Mouse (Mus musculus) T-cell, adult 2 months (primary cell): ENCODE measurements around the gene Cdk1.
A peak's percentile ranks its signal among the peaks of the same experiment; 100 is the strongest.

ENCODE experiments used
- DNase-seq: peaks from one replicate; pipeline ENCODE4 v3.0.0; 2022; ENCODE audit warnings: low spot score

Gene Cdk1

DNA sequence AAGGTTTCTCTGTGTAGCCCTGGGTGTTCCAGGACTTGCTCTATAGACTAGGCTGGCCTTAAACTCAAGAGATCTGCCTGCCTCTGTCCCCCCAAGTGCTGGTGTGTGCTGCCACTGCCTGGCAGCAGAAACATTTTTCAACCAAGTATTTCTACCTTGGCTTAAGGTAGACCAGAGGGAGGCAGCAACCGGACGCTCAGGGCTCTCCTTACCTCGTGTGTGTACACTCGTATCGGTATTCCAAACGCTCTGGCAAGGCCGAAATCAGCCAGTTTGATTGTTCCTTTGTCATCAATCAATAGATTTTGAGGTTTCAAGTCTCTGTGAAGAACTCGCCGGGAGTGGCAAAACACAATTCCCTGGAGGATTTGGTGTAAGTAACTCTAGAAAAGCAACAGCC, 10.4 kb downstream of the Cdk1 start:
- no peak for DNase-seq

GRCm38 (mm10) chr10:69341570-69342227, 11.0 kb downstream of the Cdk1 start:
- DNase-seq: no peak

DNA sequence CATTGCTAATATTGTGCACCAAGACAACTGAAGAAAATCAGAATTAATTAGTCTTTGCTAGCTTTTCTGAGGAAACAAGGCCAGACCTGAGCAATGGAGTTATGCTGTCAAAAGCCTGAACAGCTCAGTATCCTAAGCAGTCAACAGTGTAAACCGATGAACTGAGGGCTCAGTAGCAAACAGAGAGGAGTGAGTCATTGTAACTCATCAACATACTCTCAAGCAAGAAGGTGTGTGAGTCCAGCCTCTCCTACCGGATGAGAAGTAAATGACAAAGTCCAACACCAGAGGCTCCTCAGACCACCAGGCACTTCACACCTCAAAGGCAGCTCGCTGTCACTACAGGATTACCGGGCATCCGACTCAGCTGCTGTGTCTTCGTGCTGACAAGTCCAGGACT, 12.7 kb downstream of the Cdk1 start:
- no peak for DNase-seq

DNA sequence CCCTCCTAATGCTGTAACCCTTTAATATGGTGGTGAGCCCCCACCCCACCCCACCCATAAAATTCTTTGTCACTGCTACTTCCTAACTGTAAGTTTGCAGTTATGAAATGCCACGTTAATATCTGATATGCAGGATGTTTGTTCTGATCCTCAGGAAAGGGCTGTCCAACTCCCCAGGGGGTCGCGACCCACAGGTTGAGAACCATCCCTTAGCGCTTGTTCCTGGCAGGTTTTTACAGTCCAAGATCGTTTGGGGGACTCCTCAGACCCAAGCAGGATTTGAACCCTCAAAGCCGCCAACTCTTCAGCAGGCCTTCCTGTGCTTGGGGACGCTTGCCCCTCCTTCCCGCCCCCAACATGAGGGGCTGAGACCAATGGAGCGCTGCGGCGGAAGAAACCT, 16.5 kb downstream of the Cdk1 start:
- no peak for DNase-seq

DNA sequence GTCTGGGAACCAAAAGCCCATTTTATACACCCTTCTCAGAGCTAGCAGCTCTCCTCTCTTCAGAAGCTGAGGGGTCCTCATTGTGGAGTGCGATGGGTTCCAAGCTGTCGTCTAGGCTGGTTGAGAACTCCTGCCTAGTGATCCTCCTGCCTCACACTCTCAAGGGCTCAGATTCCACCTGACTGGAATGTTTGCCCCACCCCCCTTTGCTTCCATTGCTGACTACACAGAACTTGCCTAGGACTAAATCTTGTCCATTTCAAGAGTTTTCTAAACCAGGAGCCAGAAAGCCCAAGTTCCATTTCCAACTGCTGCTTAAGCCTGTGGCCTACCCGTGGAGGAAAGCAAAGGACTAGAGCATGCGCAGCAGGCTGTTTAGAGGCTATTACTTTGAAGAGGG, 17.1 kb downstream of the Cdk1 start:
- no peak for DNase-seq

DNA sequence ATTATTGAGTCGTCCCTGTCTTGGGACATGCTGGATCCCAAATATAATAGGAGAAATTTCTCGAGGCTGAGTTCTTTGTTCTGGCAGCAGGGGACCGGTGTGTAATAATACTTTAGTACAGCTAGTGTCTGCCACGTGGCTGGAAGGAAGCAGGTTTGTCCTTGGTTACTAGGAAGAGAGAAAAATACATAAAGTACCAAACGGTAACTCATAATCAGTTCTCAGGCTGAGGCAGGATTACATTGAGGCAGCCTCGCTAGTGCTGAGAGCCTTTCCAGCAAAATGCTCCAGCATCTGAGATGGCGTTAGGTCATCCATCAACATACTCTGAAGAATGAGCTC, 17.6 kb downstream of the Cdk1 start:
- no peak for DNase-seq

- no peak for DNase-seq
Measured at GRCm38 (mm10) chr10:69334271-69335194, 18.2 kb downstream of the Cdk1 start.

GRCm38 (mm10) chr10:69333212-69333611, 19.5 kb downstream of the Cdk1 start:
- DNase-seq: no peak

DNA sequence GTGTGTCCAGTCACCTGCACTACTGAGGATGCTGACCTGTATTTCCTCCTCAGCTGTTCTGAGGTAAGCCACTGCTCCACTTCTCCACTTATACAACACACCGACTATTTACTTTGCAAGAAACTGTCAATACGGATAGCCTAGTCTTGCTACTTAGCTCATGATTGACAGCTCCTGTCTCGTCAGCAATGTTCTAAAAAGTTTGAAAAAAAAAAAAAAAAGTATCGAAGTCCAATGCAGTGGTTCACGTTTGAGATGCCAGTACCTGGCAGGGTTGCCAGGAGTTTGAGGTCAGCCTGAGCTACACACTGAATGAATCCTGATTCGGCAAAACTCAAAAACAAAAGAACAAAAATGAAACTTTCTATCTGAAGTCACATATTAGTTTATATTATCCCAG, 21.5 kb downstream of the Cdk1 start:
- no peak for DNase-seq

DNA sequence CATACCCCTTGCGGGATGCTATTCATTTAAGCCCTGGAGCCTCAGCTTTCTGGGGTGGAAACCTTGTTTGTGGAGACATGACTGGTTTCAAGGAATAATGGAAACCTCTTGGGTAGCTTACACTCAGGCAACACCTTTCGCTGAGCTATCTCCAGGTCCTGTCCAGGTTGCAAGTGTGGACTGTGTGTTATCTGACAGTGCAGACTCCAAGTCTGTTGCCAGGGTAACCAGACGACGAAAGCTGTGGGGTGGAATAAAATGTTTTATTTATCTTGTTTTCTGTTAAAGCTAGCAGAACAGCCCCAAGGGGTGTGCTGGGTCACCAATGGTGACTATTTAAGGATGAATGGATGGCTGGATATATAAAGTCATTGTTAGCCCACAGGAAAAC, 24.1 kb downstream of the Cdk1 start:
- no peak for DNase-seq

- no peak for DNase-seq
Measured at GRCm38 (mm10) chr10:69328029-69328655, 24.6 kb downstream of the Cdk1 start.

DNA sequence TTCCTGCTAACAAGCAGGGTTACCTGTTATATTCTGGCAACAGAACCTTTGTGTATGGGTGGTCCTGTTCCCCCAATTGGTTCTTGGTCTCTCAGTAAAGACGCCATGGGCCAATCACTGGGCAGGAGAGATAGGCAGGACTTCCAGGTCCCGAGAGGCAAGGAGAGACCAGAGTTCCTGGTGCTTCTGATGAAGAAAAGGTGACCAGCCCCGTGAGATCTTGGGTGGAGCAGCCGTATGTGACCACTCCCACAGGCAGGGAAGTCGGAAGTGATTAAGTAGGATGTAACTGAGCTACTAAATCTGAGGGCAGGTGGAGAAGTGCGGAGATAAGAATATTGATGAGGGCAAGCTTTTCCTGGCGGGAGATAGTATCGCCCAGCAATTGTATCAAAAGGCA, 25.4 kb downstream of the Cdk1 start:
- no peak for DNase-seq

GRCm38 (mm10) chr10:69326433-69326832, 26.3 kb downstream of the Cdk1 start:
- DNase-seq: no peak

DNA sequence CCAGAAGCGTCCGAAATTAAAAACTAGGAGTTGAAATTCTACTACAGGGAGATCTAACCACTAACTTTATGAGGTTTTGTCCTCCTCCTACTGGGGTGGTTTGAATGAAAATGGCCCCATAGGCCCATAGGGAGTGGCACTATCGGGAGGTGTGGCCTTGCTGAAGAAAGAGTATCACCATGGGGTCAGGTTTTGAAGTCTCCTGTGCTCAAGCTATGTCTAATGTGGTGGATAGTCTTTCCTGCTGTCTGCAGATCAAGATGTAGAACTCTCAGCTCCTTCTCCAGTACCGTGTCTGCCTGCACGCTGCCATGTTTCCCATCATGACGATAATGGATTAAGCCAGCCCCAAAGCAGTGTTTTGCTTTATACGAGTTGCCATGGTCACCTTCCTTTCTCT, 27.9 kb downstream of the Cdk1 start:
- DNase-seq: no peak

- DNase-seq: no peak
Measured at GRCm38 (mm10) chr10:69323986-69324385, 28.8 kb downstream of the Cdk1 start.

DNA sequence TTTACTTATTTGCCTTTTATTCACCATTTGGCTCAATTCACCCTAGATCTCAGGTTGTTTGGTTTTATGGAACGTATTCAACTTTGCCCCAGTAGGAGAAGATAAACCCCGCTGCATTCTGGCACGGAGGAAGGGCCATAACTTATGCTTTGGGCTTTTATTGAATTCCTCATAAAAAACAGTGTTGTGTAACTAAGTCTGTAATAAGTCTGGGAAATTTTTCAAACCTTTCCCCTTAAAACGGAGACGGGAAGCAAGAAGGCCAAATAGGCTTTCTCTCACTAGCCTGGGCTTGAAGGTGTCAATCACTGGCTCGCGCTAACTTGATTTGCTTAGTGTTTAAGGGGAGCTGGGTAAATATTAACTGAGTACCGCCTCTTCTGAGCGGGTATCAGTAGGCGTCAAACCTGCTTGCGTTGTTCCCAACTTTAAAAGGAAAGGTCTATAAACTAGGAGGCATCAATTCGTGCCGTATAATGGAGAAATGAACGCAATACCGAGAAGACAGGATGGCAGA, 31.2 kb downstream of the Cdk1 start:
- no peak for DNase-seq

- peak; percentile 61 for DNase-seq
Measured at GRCm38 (mm10) chr10:69320667-69321518, 31.8 kb downstream of the Cdk1 start.

DNA sequence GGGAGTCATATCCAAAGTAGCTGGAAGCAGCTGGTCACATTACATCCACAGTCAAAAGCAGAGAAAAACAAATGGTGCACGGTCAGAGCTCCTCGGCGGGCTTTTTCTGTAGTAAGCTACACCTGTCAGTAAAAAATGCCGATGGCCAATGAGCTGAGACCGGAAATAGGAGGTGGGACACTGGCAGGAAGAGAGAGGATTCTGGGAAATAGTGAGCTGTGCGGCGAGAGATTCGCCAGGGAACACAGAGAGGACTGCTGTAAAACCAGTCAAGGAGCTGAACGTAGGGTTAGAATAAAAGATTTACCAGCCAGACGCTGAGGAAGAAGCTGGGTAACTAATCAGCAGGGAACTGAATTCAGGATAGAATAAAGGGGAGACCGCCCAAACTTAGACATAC, 34.2 kb downstream of the Cdk1 start:
- DNase-seq: no peak

DNA sequence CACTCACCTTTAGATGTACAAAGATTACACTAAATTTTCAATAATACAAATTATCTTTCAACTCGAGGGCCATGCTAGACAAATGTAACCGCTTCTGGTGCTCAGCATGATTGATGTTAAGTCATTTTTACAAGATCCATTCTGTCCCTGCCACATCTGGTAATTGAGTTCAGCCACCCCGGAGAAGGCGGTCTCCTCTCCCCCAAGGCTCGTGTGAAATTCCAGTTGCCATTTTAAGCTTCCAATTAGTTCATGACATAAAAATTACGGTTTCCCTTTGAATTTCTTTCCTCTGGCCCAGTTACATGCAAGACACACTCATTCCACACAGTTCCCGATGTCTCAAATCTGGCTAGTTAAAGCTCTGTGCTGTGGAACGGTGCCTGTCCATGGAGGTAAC, 38.8 kb downstream of the Cdk1 start:
- no peak for DNase-seq

DNA sequence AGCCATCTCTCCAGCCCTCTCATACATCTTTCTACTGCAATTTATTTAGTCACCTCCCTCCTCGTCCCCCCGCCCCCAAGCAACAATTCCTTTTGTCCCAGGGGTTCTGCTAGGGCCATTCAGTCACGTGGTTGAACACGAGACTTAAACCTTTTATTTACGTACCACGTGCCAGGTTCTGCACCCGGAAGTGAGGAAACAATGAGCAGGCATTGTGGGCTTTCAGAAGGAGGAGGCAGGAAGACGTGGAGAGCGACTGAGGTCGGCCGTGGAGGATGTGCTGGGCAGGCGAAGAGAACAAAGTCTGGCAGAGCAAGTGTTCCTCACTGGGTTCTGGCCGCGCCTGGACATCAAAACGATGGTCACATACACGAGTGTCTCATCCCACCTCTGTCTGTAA, 40.9 kb downstream of the Cdk1 start:
- DNase-seq: no peak

- DNase-seq: no peak
Measured at GRCm38 (mm10) chr10:69309109-69309508, 43.6 kb downstream of the Cdk1 start.

DNA sequence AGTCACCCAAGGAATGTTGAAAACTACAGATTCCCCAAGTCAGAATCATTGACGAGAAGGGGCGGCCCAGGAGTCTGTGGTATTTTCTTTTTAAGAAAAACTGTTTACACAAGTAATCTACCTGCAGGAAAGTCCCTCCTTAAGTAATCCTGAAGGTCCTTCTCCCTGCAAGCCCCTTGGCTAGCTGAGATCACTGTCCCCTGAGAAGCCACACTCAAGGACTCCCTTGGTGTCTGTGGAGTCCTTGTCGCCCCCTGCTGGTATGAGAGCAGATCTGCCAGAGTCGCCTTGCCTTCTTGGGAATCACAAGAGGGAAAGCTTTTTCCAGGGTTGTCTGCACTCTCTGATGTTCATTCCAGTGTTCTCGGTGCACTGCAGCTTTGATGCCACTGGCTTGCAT, 45.7 kb downstream of the Cdk1 start:
- DNase-seq: peak; percentile 5
